8 mouse cellular contexts compared by ENCODE assay signal in the genomic region with DNA sequence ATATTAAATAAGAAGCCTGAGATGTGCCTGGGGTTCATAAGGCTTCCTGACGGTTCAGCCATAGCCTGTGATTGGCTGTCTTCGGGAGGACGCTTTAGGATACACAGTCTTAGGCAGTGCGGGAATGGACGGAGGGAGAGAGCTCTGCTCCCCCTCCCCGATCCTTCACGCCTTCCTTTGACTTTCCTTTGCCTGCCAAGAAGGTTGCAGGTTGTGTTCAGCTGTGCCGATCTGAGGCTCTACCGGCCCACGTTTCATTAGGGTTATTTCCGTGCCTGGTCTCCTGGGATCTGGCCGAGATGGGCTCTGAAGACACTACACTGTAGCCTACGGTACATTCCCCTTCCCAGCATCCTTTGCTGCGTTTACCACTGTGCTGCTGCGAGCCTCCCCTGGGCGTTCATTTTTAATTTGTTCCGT. TPM values are rescaled to one million over a fixed set of nuclear protein-coding genes. Genes with fewer than 3 reads are reported as not detected.
DNase-seq lines count a peak whose midpoint lies in the region; ATAC-seq and TF ChIP-seq lines count a peak whose summit lies in the region.

No protein-coding gene starts in this region.

- no peak for TF ChIP-seq POLR2A in kidney, adult 2 months (IDR thresholded peaks at IDR 0.05; ENCODE audit: low read depth, low read length)

- no peak for TF ChIP-seq CTCF in kidney, adult 2 months (conservative IDR thresholded peaks at IDR 0.05; ENCODE audit: insufficient read depth, insufficient read length, low read depth, low read length)

- peak; percentile 71 for DNase-seq in kidney, adult 2 months
- peak; percentile 34 for DNase-seq in WW6 (ENCODE audit: low read depth, low spot score)
- DNase-seq in heart, postnatal 4 days: peak; percentile 52
- DNase-seq in thymus, postnatal 10 days (ENCODE audit: low spot score in 2 of 2): no peak
- DNase-seq in urinary bladder, postnatal 10 days (ENCODE audit: low spot score): no peak
- DNase-seq in cerebellum, adult 11 months: no peak

- H3K36me3 ChIP-seq in kidney, adult 2 months (ENCODE audit: control insufficient read depth, insufficient read depth, low read length): no peaks in the 10 kb centered on the region
- H3K36me3 ChIP-seq in kidney, embryonic 14.5 days (ENCODE audit: control insufficient read depth, insufficient read depth, low read length): peaks cover 3% of the 10 kb centered on the region; the same call in 1 of the 2 replicates

- H3K9me3 ChIP-seq in kidney, embryonic 14.5 days (ENCODE audit: control insufficient read depth, low read length): no peaks in the 10 kb centered on the region

- H3K9ac ChIP-seq in kidney, embryonic 14.5 days (ENCODE audit: low read depth, low read length): no peak overlapping the region

- H3K27ac ChIP-seq in kidney, adult 2 months (ENCODE audit: insufficient read depth, low read depth, low read length): peak overlapping the region; percentile 9; the same call in 1 of the 2 replicates
- H3K27ac ChIP-seq in kidney, embryonic 14.5 days (ENCODE audit: low read depth, low read length): no peak overlapping the region

- no peaks in the 10 kb centered on the region for H3K27me3 ChIP-seq in kidney, adult 2 months (replicated peaks; ENCODE audit: control insufficient read depth, insufficient read depth, low read length)
- H3K27me3 ChIP-seq in kidney, embryonic 14.5 days (ENCODE audit: control insufficient read depth, insufficient read depth, low read length): no peaks in the 10 kb centered on the region

- H3K4me2 ChIP-seq in kidney, embryonic 14.5 days (replicated peaks; ENCODE audit: low read depth, low read length): no peak overlapping the region

- 70% methylated on average over 17 of the region's 17 CpGs for WGBS in kidney, adult 2 months
- 79% methylated on average over 17 of the region's 17 CpGs for WGBS in kidney, embryonic 14.5 days

- H3K4me1 ChIP-seq in kidney, adult 2 months (ENCODE audit: control insufficient read depth, insufficient read depth, low read length): peaks cover 6% of the 10 kb centered on the region
- peaks cover 6% of the 10 kb centered on the region; the same call in 1 of the 2 replicates for H3K4me1 ChIP-seq in kidney, embryonic 14.5 days (ENCODE audit: control insufficient read depth, insufficient read depth, low read length)

- ATAC-seq in kidney, embryonic 14.5 days (ENCODE audit: low FRiP score, low TSS enrichment): no peak
- 0 out of 2 replicates have a peak, but pooled peaks have one; percentile 24 for ATAC-seq in megakaryocyte progenitor cell, adult 5-6 weeks (replicated peaks; ENCODE audit: poor library complexity)

- peak overlapping the region; percentile 17; the same call in 1 of the 2 replicates for H3K4me3 ChIP-seq in kidney, adult 2 months (ENCODE audit: insufficient read depth, low read depth, low read length)
- H3K4me3 ChIP-seq in kidney, embryonic 14.5 days (ENCODE audit: low read length): no peak overlapping the region

RNA-seq across cellular contexts. Expression of gene St3gal2, which starts 30.4 kb away (rescaled TPM):
- 27.3 and 28.6 TPM in 2 replicates for polyA plus RNA-seq in kidney, adult 2 months (2012; rRNA removed)
- 12.1 and 14.3 TPM in 2 replicates for polyA plus RNA-seq in kidney, embryonic 14.5 days (2014; fragmentation: Nextera tagmentation; extraction: Ambion mirVana)
- total RNA-seq in heart, postnatal 4 days (2021): 10 to 100 TPM; 36.7 to 38.2 TPM
- total RNA-seq in megakaryocyte progenitor cell, adult 5-6 weeks (2015): 5.8 and 6.5 TPM in 2 replicates
- 4.3 and 6.9 TPM in 2 replicates for total RNA-seq in megakaryocyte progenitor cell, adult 5-6 weeks (2017)

RNA-seq across cellular contexts. Expression of gene Ddx19a, which starts 47.5 kb away (rescaled TPM):
- 21.6 and 24.3 TPM in 2 replicates for polyA plus RNA-seq in kidney, adult 2 months (2012; rRNA removed)
- polyA plus RNA-seq in kidney, embryonic 14.5 days (2014; fragmentation: Nextera tagmentation; extraction: Ambion mirVana): 12.8 and 20.1 TPM in 2 replicates
- 10 to 100 TPM; 46.5 to 49.7 TPM for total RNA-seq in heart, postnatal 4 days (2021)
- total RNA-seq in megakaryocyte progenitor cell, adult 5-6 weeks (2015): 75.2 and 76.8 TPM in 2 replicates
- total RNA-seq in megakaryocyte progenitor cell, adult 5-6 weeks (2017): 37.4 and 48.8 TPM in 2 replicates

RNA-seq across cellular contexts. Expression of gene Fuk, which starts 47.8 kb away (rescaled TPM):
- 17.9 and 21.3 TPM in 2 replicates for polyA plus RNA-seq in kidney, adult 2 months (2012; rRNA removed)
- polyA plus RNA-seq in kidney, embryonic 14.5 days (2014; fragmentation: Nextera tagmentation; extraction: Ambion mirVana): 7.1 and 10.4 TPM in 2 replicates
- total RNA-seq in heart, postnatal 4 days (2021): 1 to 10 TPM; 6.6 to 6.9 TPM
- 2.6 and 3.0 TPM in 2 replicates for total RNA-seq in megakaryocyte progenitor cell, adult 5-6 weeks (2015)
- total RNA-seq in megakaryocyte progenitor cell, adult 5-6 weeks (2017): 3.0 and 6.0 TPM in 2 replicates

Comparison
In these comparisons a context has a peak if more than half of its experiments do, and no peak if none do; other contexts are left out.
1. DNase-seq: peak in kidney, adult 2 months (single experiment), WW6 (single experiment) and heart, postnatal 4 days (single experiment); none in thymus, postnatal 10 days (0 of 2), urinary bladder, postnatal 10 days (single experiment) and cerebellum, adult 11 months (single experiment).
2. RNA of gene St3gal2, which starts 30.4 kb away (total RNA-seq): 36.7 to 38.2 TPM in heart, postnatal 4 days; 4.3 to 6.9 TPM in megakaryocyte progenitor cell, adult 5-6 weeks; every median in the first group is over 4 times any median in the second.